Mouse (Mus musculus): ENCODE data around the gene Ube2l3. TPM values are rescaled to one million over a fixed set of nuclear protein-coding genes. Genes with fewer than 3 reads are reported as not detected.

The Ube2l3 gene
- polyA plus RNA-seq, 1 experiment from 2014 or later = 394 TPM

DNA sequence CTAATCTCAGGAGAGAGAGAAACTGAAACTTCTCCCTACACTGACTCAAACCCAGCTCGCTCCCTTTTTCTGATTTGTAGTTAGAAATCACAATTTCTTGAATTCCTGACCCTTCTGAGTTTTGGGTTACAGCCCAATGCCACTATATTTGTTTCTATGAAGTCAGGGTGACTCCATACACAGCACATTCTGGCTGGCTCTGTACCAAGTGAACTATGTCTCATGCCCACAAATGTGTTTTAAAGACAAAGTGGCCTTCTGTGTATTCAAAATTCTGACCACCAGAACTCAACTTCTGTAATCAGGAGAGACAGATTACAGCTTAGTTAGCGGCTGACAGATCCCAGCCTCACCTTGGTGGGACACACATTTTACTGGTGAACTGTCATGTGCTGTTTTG is 48.1 kb downstream of the Ube2l3 start:
- WGBS = 94% methylated on average over 2 of the region's 2 CpGs
- Histone ChIP-seq H3K4me3 (no peak overlapping the region), H3K27ac (no peak overlapping the region), H3K4me1 (replicated peaks) (no peaks in the 10 kb centered on the region), H3K27me3 (ENCODE audit: insufficient read depth, poor library complexity, severe bottlenecking) (no peaks in the 10 kb centered on the region), H3K36me3 (peaks cover 88% of the 10 kb centered on the region), H3K9me3 (no peaks in the 10 kb centered on the region)
- DNase-seq (ENCODE audit: low spot score) = no peak

DNA sequence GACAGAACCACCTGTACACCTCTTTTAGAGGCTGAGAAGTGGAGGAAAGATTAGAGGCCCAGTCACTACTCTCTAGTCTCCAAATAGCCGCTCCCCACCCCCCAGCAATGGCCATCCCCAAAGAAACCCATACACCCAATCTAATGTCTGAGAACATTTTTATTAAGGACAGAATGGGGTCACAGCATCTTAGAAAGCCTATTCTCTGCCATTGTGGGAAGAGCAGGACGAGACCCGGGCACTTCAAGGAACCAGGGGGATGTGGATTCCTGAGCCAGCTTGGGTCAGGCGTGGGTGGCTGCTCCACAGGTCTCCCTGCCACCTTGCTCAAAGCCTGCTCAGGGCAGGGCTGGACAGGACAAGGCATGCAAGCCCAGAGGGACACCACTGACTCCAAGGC is 50.6 kb downstream of the Ube2l3 start:
- H3K9me3 ChIP-seq = no peaks in the 10 kb centered on the region
- peaks cover 15% of the 10 kb centered on the region for H3K4me1 ChIP-seq (replicated peaks)
- no peak for DNase-seq (ENCODE audit: low spot score)
- WGBS = 94% methylated on average over 4 of the region's 4 CpGs
- peaks cover 22% of the 10 kb centered on the region for H3K27me3 ChIP-seq (ENCODE audit: insufficient read depth, poor library complexity, severe bottlenecking)
- H3K36me3 ChIP-seq = peaks cover 63% of the 10 kb centered on the region
- no peak overlapping the region for H3K4me3 ChIP-seq
- no peak overlapping the region for H3K27ac ChIP-seq

- Histone ChIP-seq H3K27me3 (ENCODE audit: insufficient read depth, poor library complexity, severe bottlenecking) (peaks cover 22% of the 10 kb centered on the region), H3K4me1 (replicated peaks) (peaks cover 18% of the 10 kb centered on the region), H3K9me3 (no peaks in the 10 kb centered on the region), H3K27ac (no peak overlapping the region), H3K4me3 (no peak overlapping the region), H3K36me3 (peaks cover 51% of the 10 kb centered on the region)
- DNase-seq (ENCODE audit: low spot score) = no peak
- WGBS = 87% methylated on average over 7 of the region's 7 CpGs
Measured at GRCm38 (mm10) chr16:17150520-17151258, 51.8 kb downstream of the Ube2l3 start.

- Histone ChIP-seq H3K27me3 (ENCODE audit: insufficient read depth, poor library complexity, severe bottlenecking) (peaks cover 22% of the 10 kb centered on the region), H3K4me3 (peak overlapping the region; percentile 61), H3K27ac (no peak overlapping the region), H3K9me3 (no peaks in the 10 kb centered on the region), H3K36me3 (peaks cover 28% of the 10 kb centered on the region), H3K4me1 (replicated peaks) (peaks cover 25% of the 10 kb centered on the region)
- DNase-seq (ENCODE audit: low spot score) = peak; percentile 59
- 6% methylated on average over 16 of the region's 16 CpGs for WGBS
Measured at GRCm38 (mm10) chr16:17148084-17148483, 54.4 kb downstream of the Ube2l3 start.

DNA sequence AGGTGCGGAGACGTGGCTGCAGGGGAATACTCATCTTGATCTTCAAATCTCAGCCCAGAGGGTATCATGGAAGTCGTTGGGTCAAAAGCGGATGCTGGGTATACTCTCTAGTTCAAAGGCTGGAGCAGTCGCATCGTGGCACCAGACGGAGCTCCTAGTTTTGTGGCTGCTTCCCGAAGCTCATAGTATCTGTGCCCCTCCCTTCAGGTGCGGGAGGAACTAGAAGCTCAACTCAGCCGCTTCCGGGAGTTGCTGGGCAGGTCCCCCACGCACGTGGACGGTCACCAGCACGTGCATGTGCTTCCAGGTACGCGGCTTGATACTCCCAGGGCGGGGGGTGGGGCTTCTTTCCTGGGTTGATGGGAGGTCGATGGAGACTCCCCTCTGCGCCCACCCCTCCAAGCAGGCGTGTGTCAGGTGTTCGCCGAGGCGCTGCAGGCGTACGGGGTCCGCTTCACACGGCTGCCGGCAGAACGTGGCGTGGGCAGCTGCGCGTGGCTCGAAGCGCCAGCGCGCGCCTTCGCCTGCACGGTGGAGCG is 55.0 kb downstream of the Ube2l3 start:
- no peak for DNase-seq (ENCODE audit: low spot score)
- H3K9me3 ChIP-seq = no peaks in the 10 kb centered on the region
- 1% methylated on average over 41 of the region's 41 CpGs for WGBS
- H3K36me3 ChIP-seq = peaks cover 22% of the 10 kb centered on the region
- H3K27ac ChIP-seq = peak overlapping the region; percentile 64; the same call in 1 of the 2 replicates
- peaks cover 22% of the 10 kb centered on the region for H3K27me3 ChIP-seq (ENCODE audit: insufficient read depth, poor library complexity, severe bottlenecking)
- peaks cover 25% of the 10 kb centered on the region for H3K4me1 ChIP-seq (replicated peaks)
- H3K4me3 ChIP-seq = peak overlapping the region; percentile 61

- Histone ChIP-seq H3K4me3 (peak within 1 kb of the TSS; percentile 61), H3K4me1 (replicated peaks) (peaks cover 25% of the 10 kb centered on the region), H3K27ac (peak within 1 kb of the TSS; percentile 64), H3K27me3 (ENCODE audit: insufficient read depth, poor library complexity, severe bottlenecking) (peaks cover 22% of the 10 kb centered on the region), H3K9me3 (no peaks in the 10 kb centered on the region), H3K36me3 (peaks cover 15% of the 10 kb centered on the region)
- peak; percentile 87 for DNase-seq (ENCODE audit: low spot score)
- under 1% methylated on average over 34 of the region's 34 CpGs for WGBS
Measured at GRCm38 (mm10) chr16:17146772-17147235, 55.6 kb downstream of the Ube2l3 start, which contains the start of gene Ccdc116. Ccdc116 (minus strand) TSS chr16:17147229.

GRCm38 (mm10) chr16:17144339-17144738 is 58.1 kb downstream of the Ube2l3 start, which contains the start of gene Ydjc:
Ydjc (plus strand) TSS chr16:17144621.
- H3K4me1 ChIP-seq (replicated peaks) = peaks cover 25% of the 10 kb centered on the region
- no peak within 1 kb of the TSS for H3K27ac ChIP-seq
- H3K9me3 ChIP-seq = no peaks in the 10 kb centered on the region
- no peaks in the 10 kb centered on the region for H3K36me3 ChIP-seq
- peaks cover 22% of the 10 kb centered on the region for H3K27me3 ChIP-seq (ENCODE audit: insufficient read depth, poor library complexity, severe bottlenecking)
- H3K4me3 ChIP-seq = no peak within 1 kb of the TSS
- peak; percentile 29 for DNase-seq (ENCODE audit: low spot score)
- 18% methylated on average over 7 of the region's 7 CpGs for WGBS

DNA sequence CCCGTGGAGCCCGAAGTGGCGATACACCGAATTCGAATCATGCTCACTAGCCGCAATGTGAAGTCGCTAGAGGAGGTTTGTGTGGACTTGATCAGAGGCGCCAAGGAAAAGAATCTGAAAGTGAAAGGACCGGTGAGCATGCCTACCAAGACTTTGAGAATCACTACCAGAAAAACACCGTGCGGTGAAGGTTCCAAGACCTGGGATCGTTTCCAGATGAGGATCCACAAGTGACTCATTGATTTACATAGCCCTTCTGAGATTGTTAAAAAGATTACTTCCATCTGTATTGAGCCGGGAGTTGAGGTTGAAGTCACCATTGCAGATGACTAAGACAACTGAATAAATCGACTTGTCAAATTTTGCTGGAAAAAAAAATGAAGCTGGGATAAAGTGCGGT is 65.1 kb downstream of the Ube2l3 start:
- no peak overlapping the region for H3K27ac ChIP-seq
- H3K4me1 ChIP-seq (replicated peaks) = peaks cover 8% of the 10 kb centered on the region
- H3K27me3 ChIP-seq (ENCODE audit: insufficient read depth, poor library complexity, severe bottlenecking) = no peaks in the 10 kb centered on the region
- H3K36me3 ChIP-seq = no peaks in the 10 kb centered on the region
- DNase-seq (ENCODE audit: low spot score) = no peak
- no peaks in the 10 kb centered on the region for H3K9me3 ChIP-seq
- no peak overlapping the region for H3K4me3 ChIP-seq
- WGBS = 89% methylated on average over 15 of the region's 15 CpGs

DNA sequence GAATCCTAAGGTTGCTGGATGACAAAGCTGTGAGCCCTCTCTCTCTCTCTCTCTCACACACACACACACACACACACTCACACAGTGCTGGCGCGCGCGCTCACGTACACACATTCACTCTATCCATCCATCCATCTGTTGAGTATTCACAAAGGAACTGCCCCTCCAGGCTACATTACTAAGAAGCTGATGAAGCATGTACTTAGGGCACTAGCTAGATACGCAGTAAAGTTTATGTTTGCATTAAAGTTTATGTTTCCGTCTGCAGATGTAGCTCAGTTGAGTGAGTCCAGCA is 69.6 kb downstream of the Ube2l3 start:
- no peak for DNase-seq (ENCODE audit: low spot score)
- H3K27me3 ChIP-seq (ENCODE audit: insufficient read depth, poor library complexity, severe bottlenecking) = peaks cover 5% of the 10 kb centered on the region; the same call in 1 of the 2 replicates
- peak overlapping the region; percentile 83 for H3K4me3 ChIP-seq
- peaks cover 23% of the 10 kb centered on the region for H3K4me1 ChIP-seq (replicated peaks)
- 34% methylated on average over 7 of the region's 7 CpGs for WGBS
- no peaks in the 10 kb centered on the region for H3K9me3 ChIP-seq
- peaks cover 12% of the 10 kb centered on the region for H3K36me3 ChIP-seq
- peak overlapping the region; percentile 94 for H3K27ac ChIP-seq

GRCm38 (mm10) chr16:17132089-17132905 is 70.2 kb downstream of the Ube2l3 start, which contains the start of gene Sdf2l1:
Sdf2l1 (minus strand) TSS chr16:17132383.
- WGBS = under 1% methylated on average over 47 of the region's 47 CpGs
- peaks cover 5% of the 10 kb centered on the region; the same call in 1 of the 2 replicates for H3K27me3 ChIP-seq (ENCODE audit: insufficient read depth, poor library complexity, severe bottlenecking)
- H3K27ac ChIP-seq = peak within 1 kb of the TSS; percentile 94
- H3K4me3 ChIP-seq = peak within 1 kb of the TSS; percentile 83
- H3K9me3 ChIP-seq = no peaks in the 10 kb centered on the region
- peak; percentile 99 for DNase-seq (ENCODE audit: low spot score)
- peaks cover 12% of the 10 kb centered on the region for H3K36me3 ChIP-seq
- peaks cover 23% of the 10 kb centered on the region for H3K4me1 ChIP-seq (replicated peaks)

DNA sequence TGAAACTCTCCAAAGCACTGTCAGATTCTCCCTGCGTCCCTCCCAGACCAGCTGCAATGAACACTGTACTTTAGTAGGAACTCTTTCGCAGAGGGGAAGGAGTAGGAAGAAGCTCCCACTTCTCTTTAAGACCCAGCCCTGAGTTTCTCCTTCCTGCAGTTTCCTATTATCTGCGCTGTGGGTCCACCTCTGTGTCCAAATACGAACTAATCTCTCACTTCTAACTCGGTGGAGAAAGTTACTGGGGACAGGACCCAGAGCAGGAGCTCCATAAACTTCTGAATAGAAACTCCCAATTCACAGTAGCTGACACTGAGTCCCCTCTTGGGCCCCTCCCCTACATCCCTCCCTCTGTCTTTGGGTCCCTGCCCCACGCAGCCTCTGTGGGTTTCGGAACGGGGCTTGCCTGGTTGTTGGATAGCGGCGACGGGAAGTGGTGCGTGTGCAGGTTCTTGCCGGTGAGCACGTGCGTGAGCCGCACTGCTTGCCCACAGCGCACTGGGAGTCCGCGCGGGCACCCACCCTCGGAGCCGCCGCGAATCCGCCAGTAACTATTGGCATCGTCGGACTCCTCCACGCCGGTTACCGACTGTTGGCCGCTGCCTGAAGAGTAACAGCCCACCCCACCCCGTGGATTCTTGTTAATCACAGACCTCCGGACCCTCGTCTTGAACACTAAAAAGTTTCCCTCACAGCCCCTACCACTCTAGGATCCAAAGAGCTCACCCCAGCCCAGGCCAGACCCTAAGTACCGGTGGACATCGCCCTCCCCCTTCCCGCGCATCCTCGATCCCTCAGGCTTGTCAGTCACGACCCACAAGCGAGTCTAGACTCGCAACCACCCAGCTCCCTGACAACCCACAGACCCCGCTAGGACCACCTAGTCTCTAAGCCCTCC is 71.0 kb downstream of the Ube2l3 start:
- H3K27me3 ChIP-seq (ENCODE audit: insufficient read depth, poor library complexity, severe bottlenecking) = peaks cover 5% of the 10 kb centered on the region; the same call in 1 of the 2 replicates
- peaks cover 23% of the 10 kb centered on the region for H3K4me1 ChIP-seq (replicated peaks)
- H3K9me3 ChIP-seq = no peaks in the 10 kb centered on the region
- peaks cover 12% of the 10 kb centered on the region for H3K36me3 ChIP-seq
- DNase-seq (ENCODE audit: low spot score) = no peak
- 5% methylated on average over 43 of the region's 43 CpGs for WGBS
- peak overlapping the region; percentile 83 for H3K4me3 ChIP-seq
- H3K27ac ChIP-seq = peak overlapping the region; percentile 94

DNA sequence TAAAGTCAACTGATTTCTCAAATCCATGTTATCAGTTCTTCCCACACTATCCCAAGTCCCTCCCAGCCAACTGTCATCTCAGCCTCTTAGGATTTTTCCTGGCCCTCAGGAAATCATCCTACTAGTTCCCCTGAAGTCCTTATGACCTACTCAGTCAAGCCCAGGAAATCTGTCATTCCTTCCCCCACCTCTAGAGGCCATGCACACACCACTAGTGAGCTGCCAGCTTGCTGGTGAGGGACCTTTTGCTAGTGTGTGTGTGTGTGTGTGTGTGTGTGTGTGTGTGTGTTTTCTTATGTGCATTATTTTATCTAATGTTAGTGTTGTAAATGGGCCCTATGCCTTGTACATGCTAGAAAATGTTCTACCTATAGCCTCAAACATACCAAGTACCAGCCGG is 75.2 kb downstream of the Ube2l3 start:
- no peak overlapping the region for H3K4me3 ChIP-seq
- no peaks in the 10 kb centered on the region for H3K9me3 ChIP-seq
- H3K4me1 ChIP-seq (replicated peaks) = peaks cover 42% of the 10 kb centered on the region
- H3K36me3 ChIP-seq = peaks cover 22% of the 10 kb centered on the region
- no peak overlapping the region for H3K27ac ChIP-seq
- 100% methylated on average over 1 of the region's 1 CpGs for WGBS
- peak; percentile 38 for DNase-seq (ENCODE audit: low spot score)
- peaks cover 5% of the 10 kb centered on the region; the same call in 1 of the 2 replicates for H3K27me3 ChIP-seq (ENCODE audit: insufficient read depth, poor library complexity, severe bottlenecking)

Data from hindbrain, embryonic 10.5 days (tissue).